Mouse (Mus musculus) small intestine, adult 2 months (tissue): ENCODE measurements around the gene Prph. TPM values are rescaled to one million over a fixed set of nuclear protein-coding genes. Genes with fewer than 3 reads are reported as not detected.

Source experiments
- H3K27ac ChIP-seq: fragments of 200-500 bp; 2 replicates; pipeline ENCODE4 v1.5.1; 2012; ENCODE audit warnings: low read depth, low read length, control low read depth, inconsistent platforms; ENCODE audit not compliant: insufficient read depth
- H3K27me3 ChIP-seq: fragments of 200-500 bp; 2 replicates; pipeline ENCODE4 v1.6.1; 2012; ENCODE audit warnings: mild to moderate bottlenecking, moderate library complexity, low read length, inconsistent platforms; ENCODE audit not compliant: control insufficient read depth, insufficient read depth
- H3K36me3 ChIP-seq: fragments of 200-500 bp; 2 replicates; pipeline ENCODE4 v1.6.1; 2012; ENCODE audit warnings: mild to moderate bottlenecking, low read length, control low read depth, inconsistent platforms; ENCODE audit not compliant: control insufficient read depth, insufficient read depth
- H3K4me1 ChIP-seq: fragments of 200-500 bp; 2 replicates; pipeline ENCODE4 v1.6.1; 2012; ENCODE audit warnings: low read length, inconsistent platforms, mixed read lengths; ENCODE audit not compliant: control insufficient read depth, insufficient read depth, insufficient read length
- H3K4me3 ChIP-seq: fragments of 200-500 bp; 2 replicates; pipeline ENCODE4 v1.5.1; 2012; ENCODE audit warnings: low read depth, mild to moderate bottlenecking, control low read depth, inconsistent platforms, low read length, moderate library complexity
- CTCF ChIP-seq: fragments of 200-500 bp; IDR thresholded peaks from 2 replicates; pipeline ENCODE4 v1.5.1; 2012; ENCODE audit warnings: low read depth, mild to moderate bottlenecking, control low read depth, inconsistent platforms, low read length, moderate library complexity, mixed read lengths; ENCODE audit not compliant: insufficient replicate concordance, insufficient read length; ENCODE audit errors: extremely low read depth
- POLR2A ChIP-seq: fragments of 200-500 bp; IDR thresholded peaks from 2 replicates; pipeline ENCODE4 v1.6.1; 2012; ENCODE audit warnings: low read depth, mild to moderate bottlenecking, control low read depth, inconsistent platforms, low read length, moderate library complexity
- WGBS: fragments of 180-500 bp; shearing (Covaris S2); methylation state at CpG from one replicate; pipeline ENCODE4 v1.1.7; 2018; 5-methylcytosine and 5-hydroxymethylcytosine counted together
- polyA plus RNA-seq: library from polyadenylated mRNA; depleted of rRNA; stranded (reverse); fragments of >200 nt; gene quantifications from 2 replicates; pipeline ENCODE4 v1.2.3, GENCODE M21; 2012

Gene Prph
- polyA plus RNA-seq, 1 experiment: 4.6 TPM

DNA sequence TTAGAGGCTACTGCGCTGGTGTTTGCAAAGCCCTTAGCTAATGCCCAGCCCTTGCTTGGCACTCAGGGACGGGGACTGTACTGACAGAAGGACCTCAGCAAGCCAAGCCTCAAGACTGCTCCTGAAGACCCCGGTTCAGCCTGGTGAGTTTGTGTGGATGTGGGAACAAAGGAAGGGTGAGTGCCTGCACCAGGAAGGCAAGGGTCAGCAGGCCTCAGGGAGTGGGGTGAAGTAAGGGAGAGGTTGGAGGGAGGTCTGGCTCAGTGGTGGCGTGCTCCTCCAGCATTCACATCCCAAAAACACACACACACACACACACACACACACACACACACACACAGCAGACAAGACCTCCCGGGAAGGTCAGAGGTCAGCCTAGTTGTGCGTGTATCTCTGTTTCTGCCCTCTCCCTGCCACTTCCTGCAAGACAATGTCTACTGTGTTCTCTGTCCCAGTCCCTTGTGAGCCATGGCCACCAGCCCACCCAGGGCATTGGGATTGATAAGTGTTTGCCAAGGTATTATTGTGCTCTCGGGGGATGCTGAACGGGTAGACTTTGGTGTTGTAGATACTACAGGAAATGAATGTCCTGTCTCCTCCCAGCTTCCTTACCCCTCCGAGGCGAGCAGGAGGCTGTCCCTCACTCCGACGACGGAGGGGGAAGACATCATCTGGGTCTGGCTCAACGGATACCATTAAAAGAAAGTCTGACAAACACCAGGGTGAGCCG is 23.4 kb downstream of the Prph start:
- peaks cover 6% of the 10 kb centered on the region for H3K4me1 ChIP-seq
- H3K27ac ChIP-seq: no peak overlapping the region
- H3K27me3 ChIP-seq: no peaks in the 10 kb centered on the region
- WGBS: 86% methylated on average over 15 of the region's 15 CpGs
- no peak overlapping the region for H3K4me3 ChIP-seq
- H3K36me3 ChIP-seq: peaks cover 3% of the 10 kb centered on the region; the same call in 1 of the 2 replicates
- TF ChIP-seq CTCF (no peak), POLR2A (no peak)

DNA sequence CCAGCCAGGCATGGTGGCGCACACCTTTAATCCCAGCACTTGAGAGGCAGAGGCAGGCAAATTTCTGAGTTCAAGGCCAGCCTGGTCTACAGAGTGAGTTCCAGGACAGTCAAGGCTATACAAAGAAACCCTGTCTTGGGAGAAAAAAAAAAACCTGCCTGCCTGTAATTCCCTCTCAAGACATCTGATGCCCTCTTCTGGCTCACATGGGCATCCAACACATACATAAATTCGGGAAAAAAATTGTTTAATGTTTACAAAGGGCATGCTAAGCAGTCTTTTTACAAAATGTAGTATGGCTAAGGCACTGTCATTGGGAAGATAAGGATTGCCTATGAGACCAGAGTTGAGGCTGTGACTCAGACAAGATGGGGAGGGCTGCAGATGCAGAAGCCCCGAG is 24.8 kb downstream of the Prph start:
- H3K4me3 ChIP-seq: no peak overlapping the region
- no peaks in the 10 kb centered on the region for H3K27me3 ChIP-seq
- WGBS: 71% methylated on average over 3 of the region's 3 CpGs
- peaks cover 3% of the 10 kb centered on the region; the same call in 1 of the 2 replicates for H3K36me3 ChIP-seq
- peaks cover 11% of the 10 kb centered on the region; the same call in 1 of the 2 replicates for H3K4me1 ChIP-seq
- TF ChIP-seq CTCF: no peak
- no peak for TF ChIP-seq POLR2A
- no peak overlapping the region for H3K27ac ChIP-seq

DNA sequence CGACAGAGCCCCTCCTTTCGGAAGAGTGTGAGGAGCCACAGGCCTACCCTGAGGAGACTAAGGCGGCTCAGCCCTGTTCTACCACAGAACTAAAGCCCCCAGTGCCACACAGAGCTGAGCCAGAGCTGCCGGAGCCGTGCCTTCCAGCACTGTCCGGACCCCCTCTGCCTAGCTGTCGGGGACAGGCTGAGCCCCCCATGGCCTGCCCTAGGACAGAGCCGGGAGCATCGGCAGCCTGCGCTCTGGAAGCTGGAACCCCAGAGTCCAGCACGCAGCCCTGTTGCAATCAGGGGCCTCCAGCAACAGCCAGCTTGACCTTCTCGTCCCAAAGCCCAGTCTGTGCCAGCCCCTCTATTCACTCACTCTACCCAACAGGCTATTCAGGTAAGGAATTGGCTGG is 27.3 kb downstream of the Prph start:
- H3K36me3 ChIP-seq: peaks cover 3% of the 10 kb centered on the region; the same call in 1 of the 2 replicates
- no peak overlapping the region for H3K27ac ChIP-seq
- H3K4me3 ChIP-seq: no peak overlapping the region
- H3K27me3 ChIP-seq: peaks cover 5% of the 10 kb centered on the region; the same call in 1 of the 2 replicates
- 97% methylated on average over 12 of the region's 12 CpGs for WGBS
- peaks cover 14% of the 10 kb centered on the region; the same call in 1 of the 2 replicates for H3K4me1 ChIP-seq
- TF ChIP-seq CTCF: no peak
- no peak for TF ChIP-seq POLR2A

DNA sequence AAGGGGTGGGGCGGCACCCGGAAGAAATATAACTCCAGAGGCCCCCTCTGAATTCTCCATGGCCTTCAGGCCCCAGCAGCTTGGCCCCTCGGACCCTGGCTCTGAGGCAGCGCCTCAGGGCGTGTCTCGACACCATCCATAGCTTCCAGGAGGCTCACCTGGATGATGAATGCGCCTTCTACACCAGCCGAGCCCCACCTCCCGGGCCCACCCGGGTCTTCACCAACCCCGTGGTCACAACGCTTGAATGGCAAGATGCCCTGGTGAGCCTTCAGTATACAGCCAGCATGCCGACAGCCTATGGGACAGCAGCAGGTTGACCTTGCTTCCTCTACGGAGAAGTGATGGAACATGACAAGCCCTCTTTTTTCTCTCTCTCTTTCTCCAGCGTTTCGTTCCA is 27.9 kb downstream of the Prph start:
- Histone ChIP-seq H3K27me3 (peaks cover 10% of the 10 kb centered on the region), H3K4me1 (peaks cover 14% of the 10 kb centered on the region; the same call in 1 of the 2 replicates), H3K36me3 (peaks cover 3% of the 10 kb centered on the region; the same call in 1 of the 2 replicates), H3K27ac (no peak overlapping the region), H3K4me3 (no peak overlapping the region)
- WGBS: 80% methylated on average over 16 of the region's 16 CpGs
- TF ChIP-seq POLR2A (no peak), CTCF (no peak)

DNA sequence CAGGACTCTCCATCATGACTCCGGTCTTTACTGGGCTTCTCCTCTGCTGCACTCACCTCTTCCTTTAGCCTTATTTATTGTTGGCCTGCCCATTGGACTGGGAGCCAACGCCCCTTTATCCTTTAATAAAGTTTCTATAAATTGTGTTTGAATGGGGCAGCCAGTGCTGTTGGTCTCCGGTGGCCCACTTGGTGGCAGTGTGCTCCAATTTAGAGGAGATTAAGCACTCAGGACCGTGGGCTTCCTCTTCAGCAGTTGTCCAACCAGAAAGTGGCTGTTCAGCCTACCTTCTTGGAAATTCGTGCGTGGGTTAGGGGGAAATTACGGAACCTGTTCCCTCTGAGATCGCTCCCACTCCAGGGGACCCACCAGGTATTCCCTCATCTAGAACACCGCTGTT is 28.3 kb downstream of the Prph start:
- TF ChIP-seq POLR2A: no peak
- TF ChIP-seq CTCF: peak; percentile 70; the same call in 1 of the 2 replicates
- no peak overlapping the region for H3K27ac ChIP-seq
- H3K27me3 ChIP-seq: peaks cover 14% of the 10 kb centered on the region
- peaks cover 17% of the 10 kb centered on the region for H3K4me1 ChIP-seq
- no peak overlapping the region for H3K4me3 ChIP-seq
- H3K36me3 ChIP-seq: peaks cover 1% of the 10 kb centered on the region; the same call in 1 of the 2 replicates
- 42% methylated on average over 9 of the region's 9 CpGs for WGBS

DNA sequence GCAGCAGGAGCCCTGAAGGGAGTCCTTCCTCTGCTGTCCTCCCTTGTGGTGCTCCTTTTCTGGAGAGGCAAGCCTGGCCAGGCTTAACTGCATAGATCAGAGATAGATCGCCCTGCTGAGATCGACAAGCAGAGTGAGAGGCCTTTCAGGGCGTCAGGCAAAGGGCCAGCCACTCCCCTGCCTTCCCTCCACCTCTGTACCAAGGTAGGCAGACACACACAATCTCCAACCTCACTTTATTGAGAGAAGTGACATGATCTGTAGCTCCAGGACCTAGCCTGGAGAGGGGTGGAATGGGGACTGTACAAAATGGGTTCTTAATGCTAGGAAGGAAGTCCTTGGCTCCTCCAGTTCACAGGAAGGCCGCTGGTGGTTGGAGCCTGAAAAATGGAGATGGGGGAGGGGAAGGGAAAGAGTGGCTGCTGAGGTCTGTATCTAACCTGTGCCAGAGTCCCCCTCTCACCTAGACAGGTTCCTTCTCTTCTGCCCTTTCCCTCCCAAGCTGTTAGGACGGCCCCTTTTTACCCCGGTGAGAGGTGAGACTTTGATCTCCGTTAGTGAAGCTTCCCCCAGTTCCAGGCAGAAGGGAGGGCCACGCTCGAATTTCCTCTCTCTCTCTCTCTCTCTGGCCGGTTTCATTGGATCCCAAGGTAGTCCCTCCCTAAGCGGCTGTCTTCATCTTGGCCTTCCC is 29.0 kb downstream of the Prph start:
- peak overlapping the region; percentile 27; the same call in 1 of the 2 replicates for H3K27ac ChIP-seq
- H3K4me3 ChIP-seq: 0 out of 2 replicates have a peak overlapping the region, but pooled peaks have one; percentile 13

DNA sequence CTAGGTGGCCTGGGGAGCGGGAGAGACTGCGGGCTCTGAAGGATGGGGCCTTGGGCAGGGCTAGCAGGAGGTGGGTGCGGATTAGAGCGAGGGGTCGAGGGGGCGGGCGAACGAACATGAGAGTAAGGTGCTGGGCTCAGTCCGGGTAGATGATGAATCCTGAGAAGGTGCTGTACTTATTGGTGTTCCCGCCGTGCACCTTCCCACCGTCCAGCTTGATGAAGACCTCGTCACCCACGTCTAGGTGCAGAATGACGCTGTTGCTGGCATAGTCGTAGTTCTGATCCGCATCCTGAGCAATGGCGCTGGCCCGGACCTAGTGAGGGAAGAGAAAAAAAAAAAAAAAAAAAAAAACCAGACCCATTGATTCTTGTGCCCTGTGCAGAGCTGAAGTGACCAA is 29.6 kb downstream of the Prph start:
- peak overlapping the region; percentile 13; the same call in 1 of the 2 replicates for H3K4me3 ChIP-seq
- peaks cover 17% of the 10 kb centered on the region for H3K4me1 ChIP-seq
- TF ChIP-seq CTCF: no peak
- TF ChIP-seq POLR2A: no peak
- H3K27ac ChIP-seq: no peak overlapping the region
- 36% methylated on average over 19 of the region's 19 CpGs for WGBS
- H3K27me3 ChIP-seq: peaks cover 16% of the 10 kb centered on the region
- H3K36me3 ChIP-seq: peaks cover 1% of the 10 kb centered on the region; the same call in 1 of the 2 replicates

More for the DNA sequence above, 29.0 kb downstream of the Prph start:
- Histone ChIP-seq H3K36me3 (peaks cover 1% of the 10 kb centered on the region; the same call in 1 of the 2 replicates), H3K4me1 (peaks cover 17% of the 10 kb centered on the region), H3K27me3 (peaks cover 16% of the 10 kb centered on the region)
- WGBS: 17% methylated on average over 11 of the region's 11 CpGs
- TF ChIP-seq POLR2A (no peak), CTCF (no peak)
